Mouse (Mus musculus): ENCODE results near the gene Lmntd1.

Gene Lmntd1

DNA sequence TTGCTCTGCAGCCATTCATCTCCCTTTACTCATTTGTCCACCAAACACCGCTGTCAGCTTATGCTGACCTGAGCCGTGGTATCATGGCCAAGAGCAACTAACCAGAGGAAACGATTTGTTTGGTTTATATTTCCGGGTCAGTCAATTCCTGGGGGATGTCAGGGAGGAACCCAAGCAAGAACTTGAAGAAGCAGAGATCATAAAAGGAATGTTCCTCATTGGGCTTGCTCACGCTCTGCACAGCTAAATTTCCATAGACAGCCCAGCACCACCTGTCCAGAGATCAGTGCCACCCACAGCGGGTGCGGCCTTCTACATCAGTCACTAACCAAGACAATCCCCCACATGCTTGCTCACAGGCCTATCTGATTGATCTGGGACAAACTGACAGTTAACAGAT, at the start of gene Lmntd1:
Gene Lmntd1, minus strand, starts transcription at position 101 of the 400 bp plus-strand sequence.
- no peak for DNase-seq

- DNase-seq = no peak
These were observed 46.8 kb upstream of the Lmntd1 start for GRCm38 (mm10) chr6:145660943-145661342.

DNA sequence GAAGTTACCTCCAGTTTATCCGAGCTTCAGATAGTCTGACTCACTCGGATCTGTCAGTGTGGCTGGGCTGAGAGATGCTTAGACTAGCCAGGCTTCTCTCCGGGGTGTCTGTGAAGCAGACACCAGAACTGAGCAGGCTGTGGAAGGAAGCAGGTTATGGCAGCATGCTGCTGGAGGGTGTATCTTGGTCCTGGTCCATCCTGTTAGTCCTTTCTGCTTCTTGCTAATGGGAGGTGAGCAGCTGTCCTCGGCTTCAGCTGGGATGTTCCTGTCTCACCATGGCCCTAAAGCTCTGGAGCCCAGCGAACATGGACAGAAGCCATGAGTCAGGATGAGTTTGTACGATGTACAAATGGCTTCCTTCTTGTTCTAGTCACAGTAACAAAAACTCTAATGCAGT, 45.0 kb upstream of the Lmntd1 start:
- no peak for DNase-seq

- no peak for DNase-seq
These were observed 42.8 kb upstream of the Lmntd1 start for GRCm38 (mm10) chr6:145656740-145657591.

DNA sequence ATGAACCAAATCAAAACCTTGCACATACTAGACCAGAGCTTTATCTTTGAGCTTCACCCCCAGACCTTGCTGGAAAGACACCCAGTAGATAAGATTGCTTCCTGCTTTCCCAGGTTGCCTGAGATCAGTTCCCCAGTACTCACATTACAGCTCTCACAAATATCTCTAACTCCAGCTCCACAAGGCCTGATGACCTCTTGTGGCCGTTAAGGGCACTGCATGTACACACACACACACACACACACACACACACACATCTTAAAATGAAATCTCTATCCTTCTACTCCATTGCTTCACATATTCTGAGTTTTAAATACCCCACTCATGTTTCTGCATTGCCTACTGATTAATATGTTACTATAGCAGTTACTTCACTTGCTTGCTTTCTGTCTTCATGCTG, 41.6 kb upstream of the Lmntd1 start:
- DNase-seq = no peak

- DNase-seq = no peak
These were observed 40.1 kb upstream of the Lmntd1 start for GRCm38 (mm10) chr6:145654062-145654836.

GRCm38 (mm10) chr6:145653626-145654025, 39.5 kb upstream of the Lmntd1 start:
- no peak for DNase-seq

DNA sequence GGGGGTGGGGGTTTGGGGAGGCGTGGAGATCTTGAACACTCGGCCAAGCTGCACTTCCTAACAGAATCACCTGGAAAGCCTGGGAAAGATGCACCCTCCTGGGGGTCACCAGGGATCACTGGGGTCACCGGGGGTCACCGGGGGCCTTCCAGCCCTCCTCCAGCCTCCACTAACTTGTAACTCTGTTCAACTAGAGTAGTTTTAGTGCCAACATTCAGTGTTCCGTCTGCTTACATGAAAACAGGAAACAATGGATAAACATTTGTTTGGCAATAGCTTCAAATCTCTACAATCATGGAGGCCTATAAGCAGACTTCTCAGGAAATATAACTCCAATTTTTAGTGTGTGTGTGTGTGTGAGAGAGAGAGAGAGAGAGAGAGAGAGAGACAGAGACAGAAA, 38.9 kb upstream of the Lmntd1 start:
- DNase-seq = no peak

GRCm38 (mm10) chr6:145651976-145652375, 37.9 kb upstream of the Lmntd1 start:
- DNase-seq = no peak

- DNase-seq = no peak
These were observed 26.9 kb upstream of the Lmntd1 start for GRCm38 (mm10) chr6:145640971-145641506.

- DNase-seq = no peak
These were observed 24.1 kb upstream of the Lmntd1 start for GRCm38 (mm10) chr6:145638248-145638647.

GRCm38 (mm10) chr6:145636682-145637081, 22.6 kb upstream of the Lmntd1 start:
- no peak for DNase-seq

DNA sequence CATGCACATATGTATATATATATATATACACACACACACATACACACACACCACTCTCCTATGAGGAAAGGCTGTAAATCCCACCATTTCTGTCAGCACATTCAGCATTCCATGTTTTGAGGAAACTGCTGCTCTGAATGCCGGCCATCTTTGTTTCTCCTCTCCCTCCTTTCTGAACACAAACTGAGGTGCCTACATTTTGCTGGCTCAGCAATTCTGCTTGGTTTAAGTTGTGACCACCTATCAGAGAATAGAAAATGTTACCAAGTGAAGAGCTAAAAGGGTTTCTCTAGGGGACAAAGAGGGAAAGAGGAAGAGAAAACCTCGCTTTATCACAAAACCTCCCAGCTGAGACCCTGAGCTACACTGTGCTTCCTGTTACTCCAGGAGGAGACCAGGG, 20.3 kb upstream of the Lmntd1 start:
- no peak for DNase-seq

- DNase-seq = no peak
These were observed 16.1 kb upstream of the Lmntd1 start for GRCm38 (mm10) chr6:145630269-145630668.

DNA sequence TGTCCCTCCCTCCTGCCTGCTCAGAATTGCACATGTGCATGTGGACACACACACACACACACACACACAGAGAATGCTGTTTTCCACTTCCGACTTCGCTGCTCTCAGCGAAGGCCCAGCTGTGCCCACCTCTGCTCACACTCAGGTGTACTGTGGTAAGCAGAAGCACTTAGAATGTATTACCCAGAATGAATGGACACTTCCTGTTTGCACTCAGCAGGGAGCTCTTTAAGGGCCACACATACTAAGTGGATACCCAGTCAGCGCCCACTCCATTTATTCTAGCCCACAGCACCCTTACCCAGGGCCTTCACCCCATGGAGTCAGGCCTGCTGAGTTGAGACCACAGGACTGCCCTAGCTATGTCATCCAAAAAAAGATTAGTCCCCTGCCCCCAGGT, 9.0 kb upstream of the Lmntd1 start:
- no peak for DNase-seq

GRCm38 (mm10) chr6:145616402-145617229, 2.5 kb upstream of the Lmntd1 start:
- DNase-seq = no peak

DNA sequence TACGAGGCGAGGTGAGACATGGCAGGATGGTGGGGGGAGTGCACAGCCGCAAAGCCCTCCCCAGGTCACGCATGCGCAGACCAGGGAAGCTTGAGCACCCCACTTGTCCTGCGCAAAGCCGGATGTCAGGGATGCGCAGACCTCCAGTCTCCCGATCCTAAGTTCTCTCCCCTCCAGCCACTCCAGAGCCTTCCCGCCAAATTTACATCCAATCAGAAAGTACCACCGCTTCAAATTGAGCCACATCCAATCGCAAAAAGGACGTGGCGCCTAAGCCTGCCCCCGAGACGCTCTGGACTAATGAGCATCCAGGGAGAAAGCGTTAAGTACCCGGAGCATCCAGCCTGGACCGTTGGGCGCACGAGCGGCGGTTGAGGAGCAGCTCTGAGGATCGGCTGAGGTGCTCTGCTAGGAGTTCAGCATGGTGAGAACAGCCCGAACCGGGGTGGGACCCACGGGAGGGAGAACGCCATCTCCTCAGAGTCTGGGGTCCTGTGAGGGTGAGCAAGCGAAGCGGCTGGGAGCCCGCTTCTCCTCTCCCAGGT, 1.6 kb upstream of the Lmntd1 start, which contains the start of gene Tuba3b:
Gene Tuba3b, plus strand, starts transcription at position 92 of the 545 bp plus-strand sequence.
- DNase-seq = no peak

- no peak for DNase-seq
These were observed 1.5 kb downstream of the Lmntd1 start for GRCm38 (mm10) chr6:145612611-145613010.

DNA sequence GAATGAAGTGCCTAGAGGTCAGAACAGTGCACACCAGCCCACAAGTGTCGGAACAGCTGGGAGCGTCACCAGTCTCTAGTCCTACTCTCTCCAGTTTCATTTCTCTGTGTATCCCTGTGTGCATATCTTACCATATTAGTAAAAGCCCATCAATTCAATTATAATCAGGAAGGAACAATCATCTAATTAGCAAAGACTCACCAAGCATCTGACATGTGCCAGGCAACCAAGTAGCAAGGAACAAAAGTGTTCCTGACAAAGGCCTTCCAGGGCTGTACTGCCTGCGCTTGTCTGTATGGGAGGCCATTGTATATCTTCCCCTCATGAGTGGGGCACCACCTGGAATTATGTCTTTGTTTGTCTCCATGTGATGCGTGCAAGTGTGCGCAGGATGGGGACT, 3.2 kb downstream of the Lmntd1 start:
- no peak for DNase-seq

GRCm38 (mm10) chr6:145608693-145609092, 5.4 kb downstream of the Lmntd1 start:
- no peak for DNase-seq

DNA sequence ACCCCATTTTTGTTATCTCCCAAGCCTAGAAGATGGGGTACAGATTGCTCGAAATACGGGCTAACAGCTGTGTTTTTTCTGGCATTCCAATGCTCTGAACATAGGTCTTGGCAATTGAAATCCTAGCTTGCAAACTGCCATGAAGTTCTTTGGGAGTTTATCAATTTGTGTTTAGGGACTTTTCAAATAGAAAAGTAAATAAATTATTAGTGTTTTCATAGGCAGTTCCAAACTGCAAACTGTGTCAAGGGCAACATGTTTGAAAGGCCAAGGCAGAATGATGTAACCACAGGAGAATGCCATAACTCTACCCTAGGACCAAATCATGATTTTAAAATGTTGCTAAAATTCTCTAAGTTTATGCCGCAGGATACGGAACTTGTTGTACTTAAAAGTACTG, 6.4 kb downstream of the Lmntd1 start:
- no peak for DNase-seq

GRCm38 (mm10) chr6:145605203-145605602, 8.9 kb downstream of the Lmntd1 start:
- DNase-seq = no peak

DNA sequence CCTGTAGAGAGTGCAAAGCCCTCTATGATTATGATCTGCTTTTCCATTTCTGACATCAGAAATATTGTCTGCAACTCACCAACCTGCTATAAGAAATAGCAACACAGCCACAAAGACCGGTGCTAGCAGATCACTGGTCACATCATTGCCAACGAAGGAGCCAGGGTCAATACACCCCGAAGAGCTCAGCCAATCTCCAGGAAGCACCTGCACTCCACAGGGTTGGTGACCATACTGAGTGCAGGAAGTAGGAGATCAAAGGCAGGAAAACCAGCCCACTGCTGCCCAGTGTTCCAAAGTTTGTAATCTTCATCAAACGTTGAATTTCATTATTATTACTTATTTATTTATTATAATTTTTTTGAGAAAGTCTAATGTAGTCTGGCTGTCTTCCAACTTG, 9.5 kb downstream of the Lmntd1 start:
- no peak for DNase-seq

All from thymus, postnatal 25 days (tissue).